Mouse (Mus musculus): ENCODE results near the gene Atad5.

GRCm38 (mm10) chr11:80168611-80169249 is 79.5 kb downstream of the Atad5 start:
- TF ChIP-seq POLR2A (IDR thresholded peaks at IDR 0.05; ENCODE audit: extremely low read depth, insufficient read depth, low read length) (no peak), CTCF (IDR thresholded peaks at IDR 0.05; ENCODE audit: low read depth, low read length) (no peak)

Data from liver, adult 2 months (tissue).